ENCODE assay signal across 9 mouse cellular contexts in the genomic region with DNA sequence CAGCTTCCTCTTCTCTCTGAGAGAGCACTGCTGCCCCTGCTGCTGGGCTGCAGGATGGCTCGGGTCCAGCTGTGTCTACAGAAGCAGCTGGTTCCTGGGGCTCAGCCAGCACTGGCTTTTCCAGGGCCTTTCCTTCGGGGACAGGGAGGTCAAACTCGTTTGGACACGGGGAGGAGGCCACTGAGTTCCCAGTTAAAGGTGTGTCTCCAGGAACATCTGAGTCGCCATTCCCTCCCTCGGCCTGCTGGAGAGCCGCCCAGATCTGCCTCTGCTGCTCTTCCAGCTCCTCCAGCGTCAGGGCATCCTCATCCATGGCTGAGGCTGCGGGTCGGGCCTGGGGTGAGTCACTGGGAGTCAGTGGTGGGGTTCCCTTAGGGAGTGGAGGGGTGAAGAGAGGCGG. TPM values are rescaled to one million over a fixed set of nuclear protein-coding genes. Genes with fewer than 3 reads are reported as not detected.
DNase-seq lines count a peak whose midpoint lies in the region; ATAC-seq and TF ChIP-seq lines count a peak whose summit lies in the region.
"Had no signal": no experiment of that assay in that cellular context is flagged by ENCODE, and none has a peak within 500 bp of the region (broad histone marks: within the 10 kb centered on the region; RNA-seq: fewer than 3 reads in every experiment).

No protein-coding gene starts in this region.

- peak overlapping the region; percentile 59 for H3K27ac ChIP-seq in heart, adult 2 months
- no peak overlapping the region for H3K27ac ChIP-seq in heart, embryonic 12.5 days (ENCODE audit: poor library complexity, severe bottlenecking)
- H3K27ac ChIP-seq in forebrain, embryonic 16.5 days (ENCODE audit: low read length), result no peak overlapping the region

- TF ChIP-seq EP300 in heart, adult 2 months (IDR thresholded peaks at IDR 0.05; ENCODE audit: insufficient read depth, low read depth, low read length), result 0 out of 2 replicates have a peak, but pooled peaks have one; percentile 38

- no peak overlapping the region for H3K9ac ChIP-seq in heart, adult 2 months (ENCODE audit: low read depth, low read length)
- H3K9ac ChIP-seq in heart, embryonic 12.5 days, result no peak overlapping the region
- no peak overlapping the region for H3K9ac ChIP-seq in forebrain, embryonic 16.5 days (replicated peaks; ENCODE audit: low read depth, low read length)

- no peak overlapping the region for H3K4me2 ChIP-seq in heart, embryonic 12.5 days
- no peak overlapping the region for H3K4me2 ChIP-seq in forebrain, embryonic 16.5 days (ENCODE audit: low read length)

- no peaks in the 10 kb centered on the region for H3K9me3 ChIP-seq in heart, embryonic 12.5 days (replicated peaks)
- no peaks in the 10 kb centered on the region for H3K9me3 ChIP-seq in forebrain, embryonic 16.5 days (ENCODE audit: control insufficient read depth, low read length)
- H3K9me3 ChIP-seq: G1E had no signal

- no peak for TF ChIP-seq POLR2A in heart, adult 2 months (IDR thresholded peaks at IDR 0.05; ENCODE audit: insufficient read depth, low read depth, low read length)

- peak; percentile 82 to 86 for DNase-seq in heart, adult 2 months
- DNase-seq in NIH3T3 (ENCODE audit: low read depth), result peak; percentile 85
- DNase-seq in gastrocnemius, postnatal 14 days, result peak; percentile 80
- peak; percentile 45 for DNase-seq in layer of hippocampus, adult 9-11 months
- DNase-seq in right cerebral cortex, postnatal 14 days, result peak; percentile 58

- H3K4me3 ChIP-seq in heart, adult 2 months, result no peak overlapping the region
- no peak overlapping the region for H3K4me3 ChIP-seq in heart, embryonic 12.5 days
- H3K4me3 ChIP-seq in forebrain, embryonic 16.5 days (replicated peaks; ENCODE audit: low read length), result no peak overlapping the region

- no peaks in the 10 kb centered on the region for H3K27me3 ChIP-seq in heart, adult 2 months (ENCODE audit: control insufficient read depth, insufficient read depth, low read length)
- no peaks in the 10 kb centered on the region for H3K27me3 ChIP-seq in heart, embryonic 12.5 days (replicated peaks)
- no peaks in the 10 kb centered on the region for H3K27me3 ChIP-seq in forebrain, embryonic 16.5 days (replicated peaks; ENCODE audit: control insufficient read depth, insufficient read depth, low read length)

- TF ChIP-seq CTCF in heart, adult 2 months (IDR thresholded peaks at IDR 0.05), result peak; percentile 42

- 10% methylated on average over 11 of the region's 11 CpGs for WGBS in heart, adult 2 months
- WGBS in heart, embryonic 12.5 days, result 70% methylated on average over 11 of the region's 11 CpGs
- WGBS in forebrain, embryonic 16.5 days, result 71% methylated on average over 11 of the region's 11 CpGs

- intact Hi-C loops in heart, adult 2 months (cut with DNase I), result loop anchor here (5.0 kb wide), 1 partner anchor 207 kb away; a partner anchor contains a TSS
- intact Hi-C loops in gastrocnemius, postnatal 14 days (cut with DNase I; ENCODE audit: low total_unique reads), result no loop called here

- no peaks in the 10 kb centered on the region for H3K79me2 ChIP-seq in heart, adult 2 months (replicated peaks; ENCODE audit: control insufficient read depth, insufficient read depth, low read length)

- peaks cover 4% of the 10 kb centered on the region for H3K4me1 ChIP-seq in heart, adult 2 months (ENCODE audit: control insufficient read depth, insufficient read depth, low read length)
- no peaks in the 10 kb centered on the region for H3K4me1 ChIP-seq in heart, embryonic 12.5 days (replicated peaks)
- H3K4me1 ChIP-seq in forebrain, embryonic 16.5 days (replicated peaks; ENCODE audit: control insufficient read depth, insufficient read depth, low read length), result no peaks in the 10 kb centered on the region

- no peak; the same call in 1 of the 2 replicates for ATAC-seq in heart, embryonic 12.5 days (ENCODE audit: insufficient number of reproducible peaks, low FRiP score)
- no peak; the same call in 1 of the 2 replicates for ATAC-seq in granulocyte monocyte progenitor cell, adult 5-6 weeks (replicated peaks; ENCODE audit: poor library complexity, severe bottlenecking)
- no peak for ATAC-seq in forebrain, embryonic 16.5 days

- peaks cover 8% of the 10 kb centered on the region for H3K36me3 ChIP-seq in heart, adult 2 months (ENCODE audit: control insufficient read depth, insufficient read depth, low read length)
- H3K36me3 ChIP-seq in heart, embryonic 12.5 days, result peaks cover 75% of the 10 kb centered on the region
- H3K36me3 ChIP-seq in forebrain, embryonic 16.5 days (ENCODE audit: control insufficient read depth, insufficient read depth), result peaks cover 40% of the 10 kb centered on the region

RNA-seq across cellular contexts. Expression of a gene that starts 16.2 kb away (rescaled TPM):
- 100 to 1,000 TPM; 156 to 195 TPM for total RNA-seq in heart, adult 2 months (2021)
- 77.2 and 107 TPM in 2 replicates for polyA plus RNA-seq in heart, adult 2 months (2012; rRNA removed)
- 62.3 and 65.2 TPM in 2 replicates for polyA plus RNA-seq in heart, embryonic 12.5 days (2016; fragmentation: Nextera tagmentation; extraction: Ambion mirVana)
- 100 to 1,000 TPM; 122 TPM for total RNA-seq in gastrocnemius, postnatal 14 days (2021)
- 41.7 and 56.0 TPM in 2 replicates for total RNA-seq in granulocyte monocyte progenitor cell, adult 5-6 weeks (2014; fragmentation: Nextera tagmentation)
- total RNA-seq in granulocyte monocyte progenitor cell, adult 5-6 weeks (2017), result 63.4 and 65.9 TPM in 2 replicates
- 83.1 and 93.0 TPM in 2 replicates for polyA plus RNA-seq in forebrain, embryonic 16.5 days (2015; fragmentation: Nextera tagmentation; extraction: Ambion mirVana)

RNA-seq across cellular contexts. Expression of a gene that starts 20.3 kb away (rescaled TPM):
- 10 to 100 TPM; 23.2 to 24.9 TPM for total RNA-seq in heart, adult 2 months (2021)
- polyA plus RNA-seq in heart, adult 2 months (2012; rRNA removed), result 12.6 and 16.1 TPM in 2 replicates
- polyA plus RNA-seq in heart, embryonic 12.5 days (2016; fragmentation: Nextera tagmentation; extraction: Ambion mirVana), result 69.6 and 77.5 TPM in 2 replicates
- 10 to 100 TPM; 20.3 to 23.8 TPM for total RNA-seq in gastrocnemius, postnatal 14 days (2021)
- total RNA-seq in granulocyte monocyte progenitor cell, adult 5-6 weeks (2014; fragmentation: Nextera tagmentation), result 53.7 and 66.1 TPM in 2 replicates
- 53.5 and 80.9 TPM in 2 replicates for total RNA-seq in granulocyte monocyte progenitor cell, adult 5-6 weeks (2017)
- 92.7 and 96.1 TPM in 2 replicates for polyA plus RNA-seq in forebrain, embryonic 16.5 days (2015; fragmentation: Nextera tagmentation; extraction: Ambion mirVana)

RNA-seq across cellular contexts. Expression of a gene that starts 48.6 kb away (rescaled TPM):
- total RNA-seq in heart, adult 2 months (2021), result 10 to 100 TPM; 38.3 to 39.0 TPM
- polyA plus RNA-seq in heart, adult 2 months (2012; rRNA removed), result 11.8 and 17.3 TPM in 2 replicates
- polyA plus RNA-seq in heart, embryonic 12.5 days (2016; fragmentation: Nextera tagmentation; extraction: Ambion mirVana), result 95.9 and 105 TPM in 2 replicates
- 10 to 100 TPM; 42.3 to 48.2 TPM for total RNA-seq in gastrocnemius, postnatal 14 days (2021)
- total RNA-seq in granulocyte monocyte progenitor cell, adult 5-6 weeks (2014; fragmentation: Nextera tagmentation), result 118 TPM in 2 replicates
- 171 and 227 TPM in 2 replicates for total RNA-seq in granulocyte monocyte progenitor cell, adult 5-6 weeks (2017)
- 145 and 163 TPM in 2 replicates for polyA plus RNA-seq in forebrain, embryonic 16.5 days (2015; fragmentation: Nextera tagmentation; extraction: Ambion mirVana)

RNA-seq across cellular contexts. Expression of a gene that starts 48.9 kb away (rescaled TPM):
- total RNA-seq in heart, adult 2 months (2021), result under 1 TPM; 0.05 to 0.14 TPM
- 0.12 and 0.16 TPM in 2 replicates for polyA plus RNA-seq in heart, adult 2 months (2012; rRNA removed)
- 30.7 and 31.8 TPM in 2 replicates for polyA plus RNA-seq in heart, embryonic 12.5 days (2016; fragmentation: Nextera tagmentation; extraction: Ambion mirVana)
- total RNA-seq in gastrocnemius, postnatal 14 days (2021), result 1 to 10 TPM in 1 of 2 experiments, under 1 TPM in 1; 0.89 to 2.0 TPM
- total RNA-seq in granulocyte monocyte progenitor cell, adult 5-6 weeks (2014; fragmentation: Nextera tagmentation), result 63.0 and 74.9 TPM in 2 replicates
- 43.6 and 73.8 TPM in 2 replicates for total RNA-seq in granulocyte monocyte progenitor cell, adult 5-6 weeks (2017)
- 12.6 and 12.8 TPM in 2 replicates for polyA plus RNA-seq in forebrain, embryonic 16.5 days (2015; fragmentation: Nextera tagmentation; extraction: Ambion mirVana)
